Mouse (Mus musculus): Measurements from ENCODE around the gene Ctdsp1. TPM values are rescaled to one million over a fixed set of nuclear protein-coding genes. Genes with fewer than 3 reads are reported as not detected.

Ctdsp1 gene
- polyA plus RNA-seq, 1 experiment = 123 TPM

GRCm38 (mm10) chr1:74386714-74387385 lies 4.5 kb upstream of the Ctdsp1 start:
- TF ChIP-seq CTCF (IDR thresholded peaks at IDR 0.05; ENCODE audit: low read depth, low read length) = peak; percentile 42; the same call in 1 of the 2 replicates
- TF ChIP-seq POLR2A (IDR thresholded peaks at IDR 0.05; ENCODE audit: borderline replicate concordance, low read depth, low read length) = no peak
- peaks cover 19% of the 10 kb centered on the region for H3K4me1 ChIP-seq (ENCODE audit: control insufficient read depth, insufficient read depth, low read length)
- H3K27ac ChIP-seq (ENCODE audit: insufficient read depth, low read depth, low read length) = peak overlapping the region; percentile 97
- H3K4me3 ChIP-seq (ENCODE audit: insufficient read depth, low read length) = peak overlapping the region; percentile 65

- TF ChIP-seq POLR2A (IDR thresholded peaks at IDR 0.05; ENCODE audit: borderline replicate concordance, low read depth, low read length) (no peak), CTCF (IDR thresholded peaks at IDR 0.05; ENCODE audit: low read depth, low read length) (no peak)
- peak overlapping the region; percentile 97 for H3K27ac ChIP-seq (ENCODE audit: insufficient read depth, low read depth, low read length)
- peak overlapping the region; percentile 65 for H3K4me3 ChIP-seq (ENCODE audit: insufficient read depth, low read length)
- peaks cover 15% of the 10 kb centered on the region for H3K4me1 ChIP-seq (ENCODE audit: control insufficient read depth, insufficient read depth, low read length)
Measured at GRCm38 (mm10) chr1:74387386-74387988, 3.8 kb upstream of the Ctdsp1 start.

DNA sequence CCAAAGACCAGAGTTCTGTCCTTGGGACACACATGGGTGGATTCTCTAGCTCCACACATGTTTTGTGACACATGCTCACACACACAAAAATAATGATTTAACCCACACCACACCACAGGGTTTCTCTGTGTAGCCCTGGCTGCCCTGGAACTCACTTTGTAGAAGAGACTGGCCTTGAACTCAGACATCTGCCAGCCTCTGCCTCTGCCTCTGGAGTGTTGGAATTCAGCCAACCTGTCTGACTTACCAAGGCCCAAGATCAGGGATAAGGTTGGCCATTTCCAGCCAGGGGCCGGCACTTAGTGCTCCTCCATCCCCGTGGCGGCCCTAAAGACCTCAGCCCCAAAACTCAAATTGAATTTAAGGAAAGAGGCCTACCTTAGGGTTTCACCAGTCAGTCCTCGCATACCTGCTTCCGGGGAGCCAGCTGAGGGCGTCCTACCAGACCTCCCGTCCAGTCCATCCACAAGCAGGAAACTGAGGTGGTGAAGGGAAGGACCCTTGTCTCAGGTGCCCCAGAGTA lies 2.9 kb upstream of the Ctdsp1 start:
- TF ChIP-seq CTCF (IDR thresholded peaks at IDR 0.05; ENCODE audit: low read depth, low read length) = no peak
- no peak for TF ChIP-seq POLR2A (IDR thresholded peaks at IDR 0.05; ENCODE audit: borderline replicate concordance, low read depth, low read length)
- Histone ChIP-seq H3K27ac (ENCODE audit: insufficient read depth, low read depth, low read length) (no peak overlapping the region), H3K4me3 (ENCODE audit: insufficient read depth, low read length) (no peak overlapping the region), H3K4me1 (ENCODE audit: control insufficient read depth, insufficient read depth, low read length) (peaks cover 18% of the 10 kb centered on the region)

DNA sequence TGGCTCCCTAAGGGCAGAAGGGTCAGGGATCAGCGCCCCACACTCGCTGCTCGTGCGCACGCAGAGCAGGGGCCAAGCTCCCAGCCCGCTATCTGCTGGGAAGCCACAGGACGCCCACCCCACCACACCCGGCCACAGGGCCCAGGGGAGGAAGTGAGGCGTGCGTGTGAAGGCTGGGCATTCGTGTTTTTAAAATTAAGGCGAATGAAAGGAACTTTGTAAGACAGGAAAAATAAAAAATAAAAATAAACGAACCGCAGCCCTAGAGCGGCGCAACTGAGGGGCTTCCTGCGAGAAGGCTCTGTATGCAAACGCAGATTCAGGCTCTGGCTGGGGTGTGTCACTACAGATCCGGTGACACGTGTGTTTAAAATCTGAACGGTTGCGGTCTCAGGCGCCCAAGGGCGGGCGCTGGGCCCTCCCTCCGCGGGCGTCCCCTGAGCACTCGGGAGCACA lies 1.4 kb upstream of the Ctdsp1 start:
- no peak overlapping the region for H3K27ac ChIP-seq (ENCODE audit: insufficient read depth, low read depth, low read length)
- TF ChIP-seq CTCF (IDR thresholded peaks at IDR 0.05; ENCODE audit: low read depth, low read length) (no peak), POLR2A (IDR thresholded peaks at IDR 0.05; ENCODE audit: borderline replicate concordance, low read depth, low read length) (no peak)
- no peak overlapping the region for H3K4me3 ChIP-seq (ENCODE audit: insufficient read depth, low read length)
- peaks cover 18% of the 10 kb centered on the region for H3K4me1 ChIP-seq (ENCODE audit: control insufficient read depth, insufficient read depth, low read length)

DNA sequence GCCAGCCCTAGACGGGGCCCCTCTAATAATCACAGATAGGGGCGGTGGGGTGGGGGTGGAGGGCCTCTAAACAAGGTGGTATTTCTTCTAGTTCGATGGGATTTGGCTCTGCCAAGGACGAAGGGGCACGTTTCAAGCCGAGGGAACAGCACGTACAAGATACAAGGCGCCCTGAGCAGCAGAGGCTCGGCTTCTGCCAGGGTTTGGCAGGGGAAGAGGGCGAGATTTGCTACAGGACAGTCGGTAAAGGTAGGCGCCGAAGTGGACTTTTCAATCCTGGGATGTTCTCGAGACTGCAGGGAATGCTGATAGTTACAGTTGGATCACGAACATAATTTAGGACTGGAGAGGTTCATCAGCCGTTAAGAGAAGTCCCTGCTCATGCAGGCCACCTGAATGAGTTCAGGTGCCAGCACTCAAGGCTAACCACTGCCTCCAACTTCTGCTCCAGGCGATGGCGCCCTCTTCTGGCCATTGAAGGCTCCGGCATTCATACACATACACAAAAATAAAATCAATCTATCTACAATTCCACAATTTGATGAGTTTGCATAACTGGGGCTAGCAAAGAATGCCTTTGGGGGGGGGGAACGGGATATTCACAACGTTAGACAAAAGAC lies 912 bp upstream of the Ctdsp1 start:
- Histone ChIP-seq H3K4me1 (ENCODE audit: control insufficient read depth, insufficient read depth, low read length) (peaks cover 18% of the 10 kb centered on the region), H3K4me3 (ENCODE audit: insufficient read depth, low read length) (peak overlapping the region; percentile 52; the same call in 1 of the 2 replicates), H3K27ac (ENCODE audit: insufficient read depth, low read depth, low read length) (peak overlapping the region; percentile 60)
- TF ChIP-seq POLR2A (IDR thresholded peaks at IDR 0.05; ENCODE audit: borderline replicate concordance, low read depth, low read length) = no peak
- peak; percentile 42 for TF ChIP-seq CTCF (IDR thresholded peaks at IDR 0.05; ENCODE audit: low read depth, low read length)

DNA sequence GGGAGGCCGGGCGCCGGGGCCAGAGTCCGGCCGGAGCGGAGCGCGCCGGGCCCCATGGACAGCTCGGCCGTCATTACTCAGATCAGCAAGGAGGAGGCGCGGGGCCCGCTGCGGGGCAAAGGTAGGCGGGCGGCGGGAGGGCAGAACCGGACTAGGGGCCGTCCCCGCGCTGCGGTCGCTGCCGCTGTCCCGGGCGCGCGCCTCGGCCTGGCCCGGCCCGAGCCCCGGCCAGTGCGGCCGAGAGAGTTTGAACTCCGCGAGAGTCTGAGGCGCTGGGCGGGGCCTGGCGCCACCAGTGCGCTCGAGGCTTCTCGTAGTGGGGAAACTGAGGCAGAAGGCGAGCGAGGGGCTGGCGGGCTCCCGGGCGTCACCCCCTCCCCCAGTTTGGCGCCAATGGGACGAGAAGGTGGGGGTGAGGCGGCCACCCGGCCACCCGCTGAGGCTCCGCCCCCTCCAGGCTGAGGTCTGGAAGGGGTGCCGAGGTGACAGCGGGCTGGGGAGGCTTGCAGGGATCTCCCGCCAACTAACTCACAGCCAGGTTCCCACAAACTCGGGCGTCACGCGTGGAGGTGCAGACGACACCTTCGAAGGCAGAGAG lies 634 bp downstream of the Ctdsp1 start:
- Histone ChIP-seq H3K4me3 (ENCODE audit: insufficient read depth, low read length) (peak overlapping the region; percentile 91), H3K4me1 (ENCODE audit: control insufficient read depth, insufficient read depth, low read length) (peaks cover 16% of the 10 kb centered on the region), H3K27ac (ENCODE audit: insufficient read depth, low read depth, low read length) (peak overlapping the region; percentile 83)
- TF ChIP-seq POLR2A (IDR thresholded peaks at IDR 0.05; ENCODE audit: borderline replicate concordance, low read depth, low read length) (no peak), CTCF (IDR thresholded peaks at IDR 0.05; ENCODE audit: low read depth, low read length) (no peak)

DNA sequence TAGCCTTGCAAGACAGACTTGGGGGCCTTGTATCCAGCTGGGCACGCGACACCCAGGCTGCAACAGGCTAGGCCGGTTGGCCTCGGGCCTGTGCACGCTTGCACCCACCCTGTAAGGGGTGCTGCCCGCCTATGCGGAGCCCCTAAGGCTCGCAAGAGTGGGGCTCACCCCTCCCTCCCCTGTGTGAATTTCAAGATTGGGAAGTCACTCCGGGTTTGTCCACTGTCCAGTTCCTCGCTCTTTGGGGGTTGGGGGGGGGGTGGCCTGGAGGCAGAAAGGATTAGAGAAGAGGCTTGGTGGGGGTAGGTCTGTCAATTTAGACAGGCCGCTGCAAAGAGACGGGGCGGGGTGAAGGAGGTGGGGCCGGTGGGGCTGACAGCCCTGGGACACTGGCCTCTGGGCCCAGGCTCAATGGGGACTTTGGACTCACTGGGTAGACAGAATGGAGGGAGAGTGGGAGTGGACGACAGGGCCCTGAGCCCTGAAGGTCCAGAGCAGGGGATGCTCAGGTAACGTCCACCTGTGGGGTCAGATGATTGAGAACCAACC lies 1.2 kb downstream of the Ctdsp1 start:
- no peak for TF ChIP-seq CTCF (IDR thresholded peaks at IDR 0.05; ENCODE audit: low read depth, low read length)
- TF ChIP-seq POLR2A (IDR thresholded peaks at IDR 0.05; ENCODE audit: borderline replicate concordance, low read depth, low read length) = no peak
- Histone ChIP-seq H3K27ac (ENCODE audit: insufficient read depth, low read depth, low read length) (peak overlapping the region; percentile 83), H3K4me3 (ENCODE audit: insufficient read depth, low read length) (peak overlapping the region; percentile 91), H3K4me1 (ENCODE audit: control insufficient read depth, insufficient read depth, low read length) (peaks cover 12% of the 10 kb centered on the region)

- H3K4me1 ChIP-seq (ENCODE audit: control insufficient read depth, insufficient read depth, low read length) = peaks cover 10% of the 10 kb centered on the region
Measured at GRCm38 (mm10) chr1:74393010-74393409, 1.7 kb downstream of the Ctdsp1 start.

GRCm38 (mm10) chr1:74393697-74394096 lies 2.4 kb downstream of the Ctdsp1 start:
- Histone ChIP-seq H3K27ac (ENCODE audit: insufficient read depth, low read depth, low read length) (no peak overlapping the region), H3K4me1 (ENCODE audit: control insufficient read depth, insufficient read depth, low read length) (peaks cover 10% of the 10 kb centered on the region), H3K4me3 (ENCODE audit: insufficient read depth, low read length) (no peak overlapping the region)
- TF ChIP-seq CTCF (IDR thresholded peaks at IDR 0.05; ENCODE audit: low read depth, low read length) (no peak), POLR2A (IDR thresholded peaks at IDR 0.05; ENCODE audit: borderline replicate concordance, low read depth, low read length) (no peak)

More at GRCm38 (mm10) chr1:74393010-74393409, 1.7 kb downstream of the Ctdsp1 start:
- no peak for TF ChIP-seq POLR2A (IDR thresholded peaks at IDR 0.05; ENCODE audit: borderline replicate concordance, low read depth, low read length)
- no peak for TF ChIP-seq CTCF (IDR thresholded peaks at IDR 0.05; ENCODE audit: low read depth, low read length)
- Histone ChIP-seq H3K27ac (ENCODE audit: insufficient read depth, low read depth, low read length) (peak overlapping the region; percentile 83; the same call in 1 of the 2 replicates), H3K4me3 (ENCODE audit: insufficient read depth, low read length) (peak overlapping the region; percentile 91)

Data from bone marrow macrophage, adult 2 months (primary cell).